Mouse (Mus musculus) hindbrain, embryonic 16.5 days (tissue): Measurements from ENCODE around the gene Srebf2. TPM values are rescaled to one million over a fixed set of nuclear protein-coding genes. Genes with fewer than 3 reads are reported as not detected.

Experiments used
- ATAC-seq: fragments of 200-750 bp; cut with Nextera tagmentation; 2 replicates; pipeline ENCODE4 v1.8.0; 2017; ENCODE audit warnings: moderate TSS enrichment, moderate library complexity
- H3K27ac ChIP-seq: fragments of 300-500 bp; sonication (generic); 2 replicates; pipeline ENCODE4 v1.5.1; 2014; ENCODE audit warnings: low read depth, mild to moderate bottlenecking, control low read depth, low read length, moderate library complexity
- H3K27me3 ChIP-seq: fragments of 300-500 bp; sonication (generic); replicated peaks from 2 replicates; pipeline ENCODE4 v1.6.1; 2014; ENCODE audit warnings: low read length; ENCODE audit not compliant: control insufficient read depth, insufficient read depth
- H3K36me3 ChIP-seq: fragments of 300-500 bp; sonication (generic); 2 replicates; pipeline ENCODE4 v1.6.1; 2014; ENCODE audit warnings: mild to moderate bottlenecking, low read length, moderate library complexity, mixed read lengths; ENCODE audit not compliant: control insufficient read depth, insufficient read depth
- H3K4me1 ChIP-seq: fragments of 300-500 bp; sonication (generic); 2 replicates; pipeline ENCODE4 v1.6.1; 2014; ENCODE audit warnings: low read depth, low read length; ENCODE audit not compliant: control insufficient read depth, insufficient read depth
- H3K4me2 ChIP-seq: fragments of 300-500 bp; sonication (generic); 2 replicates; pipeline ENCODE4 v1.6.1; 2014; ENCODE audit warnings: mild to moderate bottlenecking, low read length, control low read depth, moderate library complexity
- H3K4me3 ChIP-seq: fragments of 300-500 bp; sonication (generic); 2 replicates; pipeline ENCODE4 v1.5.1; 2014; ENCODE audit warnings: mild to moderate bottlenecking, low read length, control low read depth, moderate library complexity
- H3K9ac ChIP-seq: fragments of 300-500 bp; sonication (generic); 2 replicates; pipeline ENCODE4 v1.6.1; 2014; ENCODE audit warnings: low read depth, mild to moderate bottlenecking, control low read depth, low read length, moderate library complexity
- H3K9me3 ChIP-seq: fragments of 300-500 bp; sonication (generic); 2 replicates; pipeline ENCODE4 v1.6.1; 2014; ENCODE audit warnings: mild to moderate bottlenecking, low read length, moderate library complexity; ENCODE audit not compliant: control insufficient read depth
- WGBS: fragments of 180-500 bp; shearing (Covaris S2); extraction: QIAGEN DNeasy Blood & Tissue Kit; methylation state at CpG from one replicate; pipeline ENCODE4 v1.1.7; 2014; 5-methylcytosine and 5-hydroxymethylcytosine counted together
- polyA plus RNA-seq: library from polyadenylated mRNA; unstranded; fragments of >200 nt; fragmentation: Nextera tagmentation; extraction: Ambion mirVana; gene quantifications from 2 replicates; pipeline ENCODE4 v1.2.1, GENCODE M21; 2015

Gene Srebf2
- polyA plus RNA-seq, 1 experiment from 2014 or later, result 179 TPM

DNA sequence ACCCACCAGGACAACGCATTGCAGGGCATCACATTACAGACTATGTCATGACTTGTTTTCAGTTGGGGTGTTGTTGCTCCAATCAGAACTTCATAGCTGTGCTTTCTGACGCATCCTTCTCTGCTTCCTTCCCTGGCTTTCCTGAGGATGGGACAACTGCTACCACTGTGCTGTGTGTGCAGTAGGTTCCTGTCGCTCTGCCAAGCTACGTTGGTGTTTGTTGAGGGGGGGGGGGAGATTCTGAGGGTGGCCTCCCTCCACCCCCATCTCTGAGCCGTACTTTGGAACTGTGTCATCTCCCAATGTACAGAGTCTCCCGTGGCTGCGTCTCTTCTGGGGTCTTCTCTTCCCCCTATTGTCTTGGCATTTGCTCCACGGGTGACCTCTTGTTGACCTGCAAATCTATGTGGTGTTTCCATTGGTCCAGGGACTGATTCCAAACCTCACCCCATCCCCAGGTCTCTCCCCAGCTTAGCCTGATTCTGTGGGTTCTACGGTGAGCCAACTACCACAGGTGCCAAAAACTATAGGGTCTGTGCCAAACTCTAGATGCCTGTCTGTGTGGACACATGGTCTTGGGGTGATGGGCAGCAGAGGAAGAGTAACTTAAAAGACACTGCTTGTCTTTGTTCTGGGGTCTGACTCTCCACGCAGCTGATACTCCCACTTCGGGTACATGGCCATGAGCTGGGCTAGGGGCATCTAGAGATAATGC is 68.5 kb downstream of the Srebf2 start:
- peaks cover 36% of the 10 kb centered on the region for H3K27me3 ChIP-seq
- H3K36me3 ChIP-seq, result no peaks in the 10 kb centered on the region
- no peak overlapping the region for H3K27ac ChIP-seq
- no peak overlapping the region for H3K4me2 ChIP-seq
- ATAC-seq, result no peak
- no peak overlapping the region for H3K4me3 ChIP-seq
- H3K4me1 ChIP-seq, result peaks cover 21% of the 10 kb centered on the region
- H3K9me3 ChIP-seq, result no peaks in the 10 kb centered on the region
- no peak overlapping the region for H3K9ac ChIP-seq
- 29% methylated on average over 11 of the region's 11 CpGs for WGBS

GRCm38 (mm10) chr15:82216142-82216827 is 69.3 kb downstream of the Srebf2 start:
- H3K36me3 ChIP-seq, result no peaks in the 10 kb centered on the region
- no peak overlapping the region for H3K27ac ChIP-seq
- H3K4me3 ChIP-seq, result no peak overlapping the region
- H3K4me2 ChIP-seq, result no peak overlapping the region
- 38% methylated on average over 20 of the region's 20 CpGs for WGBS
- H3K27me3 ChIP-seq, result peaks cover 28% of the 10 kb centered on the region
- H3K9me3 ChIP-seq, result no peaks in the 10 kb centered on the region
- no peak for ATAC-seq
- H3K9ac ChIP-seq, result no peak overlapping the region
- peaks cover 19% of the 10 kb centered on the region for H3K4me1 ChIP-seq

DNA sequence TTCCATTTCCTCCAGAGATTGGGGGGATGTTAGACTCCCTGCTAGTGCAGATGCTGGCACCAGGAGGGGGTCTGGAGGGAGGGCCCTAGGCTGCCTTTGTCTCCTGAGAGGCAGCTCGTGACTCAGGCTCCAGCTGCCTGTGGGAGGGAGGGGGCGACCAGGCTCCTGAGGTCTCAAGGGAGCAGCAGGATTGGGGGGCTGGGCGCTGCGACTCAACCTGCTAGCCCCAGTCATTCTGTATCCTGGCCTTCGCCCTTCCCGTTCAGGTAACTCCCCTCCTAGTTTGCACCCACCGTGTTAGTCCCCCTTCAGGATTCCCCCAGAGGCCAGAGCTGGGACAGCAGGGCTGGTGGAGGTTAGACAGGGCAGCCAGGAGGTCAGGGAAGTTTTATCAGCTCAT is 70.1 kb downstream of the Srebf2 start:
- peaks cover 12% of the 10 kb centered on the region for H3K4me1 ChIP-seq
- no peaks in the 10 kb centered on the region for H3K36me3 ChIP-seq
- no peak overlapping the region for H3K4me2 ChIP-seq
- no peaks in the 10 kb centered on the region for H3K9me3 ChIP-seq
- H3K27ac ChIP-seq, result no peak overlapping the region
- H3K9ac ChIP-seq, result no peak overlapping the region
- 11% methylated on average over 6 of the region's 7 CpGs for WGBS
- ATAC-seq, result no peak
- peaks cover 22% of the 10 kb centered on the region for H3K27me3 ChIP-seq
- no peak overlapping the region for H3K4me3 ChIP-seq

- Histone ChIP-seq H3K9me3 (no peaks in the 10 kb centered on the region), H3K4me3 (no peak overlapping the region), H3K4me1 (peaks cover 5% of the 10 kb centered on the region; the same call in 1 of the 2 replicates), H3K27me3 (peaks cover 16% of the 10 kb centered on the region), H3K27ac (no peak overlapping the region), H3K4me2 (no peak overlapping the region), H3K36me3 (no peaks in the 10 kb centered on the region), H3K9ac (no peak overlapping the region)
- WGBS, result 33% methylated on average over 9 of the region's 9 CpGs
- no peak for ATAC-seq
These were observed 71.0 kb downstream of the Srebf2 start for GRCm38 (mm10) chr15:82217980-82218379.

GRCm38 (mm10) chr15:82218778-82219666 is 72.0 kb downstream of the Srebf2 start:
- H3K4me1 ChIP-seq, result peaks cover 9% of the 10 kb centered on the region
- no peak overlapping the region for H3K27ac ChIP-seq
- no peak overlapping the region for H3K9ac ChIP-seq
- 81% methylated on average over 26 of the region's 26 CpGs for WGBS
- H3K36me3 ChIP-seq, result no peaks in the 10 kb centered on the region
- no peaks in the 10 kb centered on the region for H3K9me3 ChIP-seq
- peaks cover 13% of the 10 kb centered on the region for H3K27me3 ChIP-seq
- ATAC-seq, result no peak
- no peak overlapping the region for H3K4me2 ChIP-seq
- no peak overlapping the region for H3K4me3 ChIP-seq

DNA sequence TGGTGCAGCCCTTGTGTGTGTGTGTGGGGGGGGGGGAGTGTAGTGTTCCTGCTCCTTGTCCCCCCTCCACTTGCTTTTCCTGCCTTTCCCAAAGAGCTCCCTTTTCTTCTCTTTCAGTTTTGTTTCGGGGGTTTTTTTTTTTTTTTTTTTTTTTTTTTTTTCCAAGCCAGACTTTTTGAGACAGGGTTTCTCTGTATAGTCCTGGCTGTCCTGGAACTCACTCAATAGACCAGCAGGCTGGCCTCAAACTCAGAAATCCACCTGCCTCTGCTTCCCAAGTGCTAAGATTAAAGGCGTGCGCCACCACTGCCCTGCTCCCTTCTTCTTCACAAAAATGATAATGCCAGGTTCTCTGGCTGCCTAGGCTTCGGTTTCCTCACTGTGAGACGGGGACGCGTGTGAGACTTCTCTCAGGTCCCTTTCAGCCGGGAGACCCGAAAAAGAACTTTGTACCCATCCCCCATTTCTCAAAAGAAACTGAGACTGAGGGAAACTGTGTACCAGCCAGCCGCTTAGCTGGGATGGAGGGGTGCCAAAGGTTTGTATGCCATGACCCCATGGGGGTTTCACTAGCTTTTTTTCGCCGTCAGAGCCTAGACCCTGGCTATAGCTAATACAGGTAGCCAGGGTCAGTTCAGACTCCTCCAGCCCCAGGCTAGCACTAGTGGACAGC is 73.2 kb downstream of the Srebf2 start:
- Histone ChIP-seq H3K9me3 (no peaks in the 10 kb centered on the region), H3K36me3 (no peaks in the 10 kb centered on the region), H3K9ac (no peak overlapping the region), H3K27me3 (peaks cover 11% of the 10 kb centered on the region), H3K27ac (no peak overlapping the region), H3K4me1 (peaks cover 15% of the 10 kb centered on the region), H3K4me3 (no peak overlapping the region), H3K4me2 (no peak overlapping the region)
- WGBS, result 62% methylated on average over 12 of the region's 12 CpGs
- ATAC-seq, result no peak

DNA sequence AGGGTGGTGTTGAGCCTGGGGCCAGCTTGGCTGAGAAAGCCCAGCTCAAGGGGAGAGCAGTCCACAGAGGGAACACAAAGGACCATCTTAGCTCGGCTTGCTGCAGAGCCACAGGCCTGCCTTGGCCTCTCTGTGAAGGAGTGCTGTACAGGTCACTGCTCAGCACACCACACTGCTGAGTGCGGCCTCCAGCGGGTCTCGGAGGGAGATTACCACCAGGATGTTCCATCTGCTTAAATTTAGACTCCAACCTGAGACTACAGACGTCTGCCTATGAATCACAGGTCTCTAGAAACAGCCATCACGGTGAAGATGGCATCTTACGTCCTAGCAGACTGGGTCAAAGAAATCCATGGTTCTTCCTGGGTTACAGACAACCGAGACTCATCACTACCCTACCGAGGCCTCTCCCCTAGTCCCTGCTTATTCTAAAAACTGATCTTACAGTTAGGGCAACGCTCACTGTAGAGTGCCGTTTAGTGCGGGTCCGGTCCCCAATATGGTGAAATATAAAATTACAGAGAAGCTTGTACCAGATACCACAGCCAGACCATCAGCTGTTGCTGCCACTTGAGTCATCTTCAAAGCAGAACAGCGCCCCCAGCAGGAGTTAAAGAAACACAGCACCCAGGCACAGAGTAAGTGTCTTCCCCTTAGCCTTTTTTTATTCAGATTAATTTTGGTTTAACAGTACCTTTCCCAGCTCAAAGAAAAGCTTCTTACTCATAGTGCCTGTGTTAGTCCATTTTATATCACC is 74.3 kb downstream of the Srebf2 start:
- H3K36me3 ChIP-seq, result no peaks in the 10 kb centered on the region
- ATAC-seq, result no peak
- no peak overlapping the region for H3K27ac ChIP-seq
- no peak overlapping the region for H3K9ac ChIP-seq
- H3K4me3 ChIP-seq, result no peak overlapping the region
- H3K9me3 ChIP-seq, result no peaks in the 10 kb centered on the region
- H3K27me3 ChIP-seq, result peaks cover 11% of the 10 kb centered on the region
- H3K4me2 ChIP-seq, result no peak overlapping the region
- H3K4me1 ChIP-seq, result peaks cover 10% of the 10 kb centered on the region
- WGBS, result 68% methylated on average over 14 of the region's 14 CpGs

DNA sequence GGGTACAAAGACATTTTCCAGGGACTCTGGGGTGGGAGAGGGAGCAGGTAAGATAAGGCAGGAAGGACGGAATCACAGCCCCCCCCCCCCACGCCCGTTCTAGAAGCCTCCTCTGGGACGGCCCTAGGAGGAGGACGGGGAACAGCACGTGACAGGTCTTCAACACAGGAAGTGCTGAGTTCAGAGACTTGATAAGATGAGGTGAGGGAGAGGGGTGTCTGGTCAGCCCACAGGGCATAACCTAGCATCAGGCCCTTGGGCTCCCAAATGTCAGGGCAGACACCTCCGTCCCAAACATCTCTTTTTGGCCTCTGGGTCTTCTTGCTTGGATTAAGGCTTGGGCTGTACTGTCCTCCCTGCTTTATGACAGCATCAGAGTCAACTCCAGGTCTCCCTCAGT is 76.3 kb downstream of the Srebf2 start:
- no peak overlapping the region for H3K27ac ChIP-seq
- H3K4me3 ChIP-seq, result no peak overlapping the region
- ATAC-seq, result no peak
- H3K9me3 ChIP-seq, result no peaks in the 10 kb centered on the region
- no peak overlapping the region for H3K4me2 ChIP-seq
- peaks cover 11% of the 10 kb centered on the region for H3K27me3 ChIP-seq
- 66% methylated on average over 7 of the region's 7 CpGs for WGBS
- H3K9ac ChIP-seq, result no peak overlapping the region
- no peaks in the 10 kb centered on the region for H3K36me3 ChIP-seq
- H3K4me1 ChIP-seq, result peaks cover 9% of the 10 kb centered on the region
